Mouse (Mus musculus): ENCODE measurements around the gene Nos1ap.

DNA sequence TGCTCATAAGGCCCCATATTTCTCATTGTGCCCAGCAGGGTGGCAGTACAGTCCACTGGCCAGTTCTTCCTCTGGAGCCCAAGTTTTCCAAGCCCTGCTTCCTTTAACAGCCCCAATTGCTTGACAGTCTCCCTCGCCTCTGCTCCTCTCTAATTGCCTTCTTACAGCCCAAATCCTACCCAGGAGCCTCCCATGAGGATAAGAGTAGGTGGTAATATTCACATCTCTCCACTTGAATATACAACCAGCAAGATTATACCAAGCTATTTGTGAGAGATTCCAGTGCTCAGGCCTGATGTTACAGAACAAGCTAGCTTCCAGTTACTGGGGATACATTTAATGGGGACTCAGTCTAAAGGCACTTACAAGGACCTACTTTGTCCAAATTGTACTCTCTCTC, 166.6 kb downstream of the Nos1ap start:
- TF ChIP-seq GATA1 (IDR thresholded peaks at IDR 0.05; ENCODE audit: low read length) (no peak), TAL1 (IDR thresholded peaks at IDR 0.05; ENCODE audit: low read length) (no peak)
